Mouse (Mus musculus): Measurements from ENCODE around the gene Dhx30.

- TF ChIP-seq CTCF (IDR thresholded peaks at IDR 0.05; ENCODE audit: low read depth, low read length) (no peak), EP300 (IDR thresholded peaks at IDR 0.05; ENCODE audit: insufficient read depth, low read depth, low read length) (no peak), POLR2A (IDR thresholded peaks at IDR 0.05; ENCODE audit: insufficient read depth, low read length) (no peak)
Observed at GRCm38 (mm10) chr9:110044373-110044772, 73.3 kb downstream of the Dhx30 start.

All from ES-Bruce4 (cell line).